Mouse (Mus musculus): ENCODE results near the gene Tcf25.

DNA sequence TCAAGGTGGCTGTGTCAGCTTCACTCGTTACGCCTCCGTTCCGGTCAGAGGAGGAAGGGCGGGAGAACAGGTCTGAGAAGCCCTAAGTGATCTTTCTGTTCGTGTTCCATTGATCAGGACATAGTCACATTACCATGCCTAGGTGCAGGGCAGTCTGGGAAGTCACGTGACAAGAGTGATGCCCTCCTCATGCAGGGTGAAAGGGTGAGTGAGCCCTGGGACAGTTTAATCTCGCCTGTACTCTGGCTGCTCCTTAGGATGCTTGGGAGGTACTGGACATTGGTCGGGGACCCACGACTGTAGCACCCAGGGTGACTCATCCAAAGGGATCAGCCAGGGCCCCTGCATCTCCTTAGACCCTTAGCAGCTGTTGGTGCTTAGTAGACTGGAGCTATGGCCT lies 72.4 kb downstream of the Tcf25 start:
- no peak for TF ChIP-seq CTCF (IDR thresholded peaks at IDR 0.05; ENCODE audit: insufficient read depth, low read depth, low read length)
- TF ChIP-seq POLR2A (IDR thresholded peaks at IDR 0.05; ENCODE audit: insufficient read depth, low read depth, low read length) = no peak

Measured in olfactory bulb, adult 2 months (tissue).